ENCODE assay signal across 30 mouse cellular contexts in genomic region chr1:184829897-184830296, GRCm38 (mm10). TPM values are rescaled to one million over a fixed set of nuclear protein-coding genes. Genes with fewer than 3 reads are reported as not detected.
DNase-seq lines count a peak whose midpoint lies in the region; ATAC-seq and TF ChIP-seq lines count a peak whose summit lies in the region.
"Had no signal": no experiment of that assay in that cellular context is flagged by ENCODE, and none has a peak within 500 bp of the region (broad histone marks: within the 10 kb centered on the region; RNA-seq: fewer than 3 reads in every experiment).

No protein-coding gene starts in this region.

- no peaks in the 10 kb centered on the region for H3K27me3 ChIP-seq in heart, embryonic 11.5 days (ENCODE audit: control insufficient read depth, insufficient read depth, low read length)
- H3K27me3 ChIP-seq in lung, embryonic 16.5 days (ENCODE audit: control insufficient read depth, insufficient read depth, low read depth, low read length): no peaks in the 10 kb centered on the region
- H3K27me3 ChIP-seq in lung, postnatal 0 days (replicated peaks; ENCODE audit: insufficient read depth, low read length): no peaks in the 10 kb centered on the region
- no peaks in the 10 kb centered on the region for H3K27me3 ChIP-seq in intestine, embryonic 16.5 days (replicated peaks; ENCODE audit: control insufficient read depth, insufficient read depth, low read length)
- H3K27me3 ChIP-seq in thymus, adult 2 months (ENCODE audit: control insufficient read depth, insufficient read depth, low read length): no peaks in the 10 kb centered on the region
- H3K27me3 ChIP-seq: heart, embryonic 12.5 days; hindbrain, embryonic 13.5 days; limb, embryonic 13.5 days; midbrain, embryonic 12.5 days had no signal

- no peak for TF ChIP-seq POLR2A in thymus, adult 2 months (IDR thresholded peaks at IDR 0.05; ENCODE audit: control insufficient read depth, extremely low read depth, insufficient read depth, low read length, poor library complexity)

- no peak overlapping the region for H3K9ac ChIP-seq in heart, embryonic 11.5 days (ENCODE audit: low read depth, low read length)
- H3K9ac ChIP-seq in lung, embryonic 16.5 days (ENCODE audit: low read length): no peak overlapping the region
- no peak overlapping the region for H3K9ac ChIP-seq in lung, postnatal 0 days (replicated peaks; ENCODE audit: low read depth)
- no peak overlapping the region; the same call in 1 of the 2 replicates for H3K9ac ChIP-seq in intestine, embryonic 16.5 days (ENCODE audit: low read depth, low read length)
- H3K9ac ChIP-seq: heart, embryonic 12.5 days; hindbrain, embryonic 13.5 days; limb, embryonic 13.5 days; liver, embryonic 14.5 days; lung, embryonic 14.5 days; midbrain, embryonic 12.5 days had no signal

- H3K4me1 ChIP-seq in heart, embryonic 11.5 days (ENCODE audit: control insufficient read depth, insufficient read depth, low read length): no peaks in the 10 kb centered on the region
- H3K4me1 ChIP-seq in lung, embryonic 16.5 days (replicated peaks; ENCODE audit: control insufficient read depth, insufficient read depth, low read length): no peaks in the 10 kb centered on the region
- no peaks in the 10 kb centered on the region for H3K4me1 ChIP-seq in lung, postnatal 0 days (ENCODE audit: insufficient read depth, low read depth, low read length)
- H3K4me1 ChIP-seq in intestine, embryonic 16.5 days (ENCODE audit: control insufficient read depth, insufficient read depth, low read length): peaks cover 23% of the 10 kb centered on the region
- no peaks in the 10 kb centered on the region for H3K4me1 ChIP-seq in thymus, adult 2 months (replicated peaks; ENCODE audit: control insufficient read depth, insufficient read depth, low read length)

- H3K9me3 ChIP-seq in heart, embryonic 11.5 days (replicated peaks; ENCODE audit: control insufficient read depth, low read length): no peaks in the 10 kb centered on the region
- no peaks in the 10 kb centered on the region for H3K9me3 ChIP-seq in lung, embryonic 16.5 days (ENCODE audit: control insufficient read depth, low read length)
- H3K9me3 ChIP-seq in lung, postnatal 0 days (ENCODE audit: low read length): no peaks in the 10 kb centered on the region
- no peaks in the 10 kb centered on the region for H3K9me3 ChIP-seq in intestine, embryonic 16.5 days (ENCODE audit: control insufficient read depth, low read length)
- H3K9me3 ChIP-seq: heart, embryonic 12.5 days; hindbrain, embryonic 13.5 days; limb, embryonic 13.5 days; midbrain, embryonic 12.5 days had no signal

- 78% methylated on average over 8 of the region's 8 CpGs for WGBS in heart, embryonic 11.5 days (ENCODE audit: insufficient replicate concordance)
- WGBS in lung, embryonic 16.5 days: 82% methylated on average over 8 of the region's 8 CpGs
- WGBS in lung, postnatal 0 days: 90% methylated on average over 8 of the region's 8 CpGs
- WGBS in intestine, embryonic 16.5 days: 79% methylated on average over 8 of the region's 8 CpGs
- 94% methylated on average over 8 of the region's 8 CpGs for WGBS in thymus, adult 2 months

- TF ChIP-seq EP300 in lung, postnatal 0 days (IDR thresholded peaks at IDR 0.05): no peak

- ATAC-seq in heart, embryonic 11.5 days (replicated peaks; ENCODE audit: insufficient number of reproducible peaks, low FRiP score, low TSS enrichment): no peak
- 0 out of 2 replicates have a peak, but pooled peaks have one; percentile 9 for ATAC-seq in lung, embryonic 16.5 days (ENCODE audit: low read depth)
- no peak for ATAC-seq in lung, postnatal 0 days
- peak; percentile 61 for ATAC-seq in intestine, embryonic 16.5 days
- ATAC-seq: forebrain, embryonic 14.5 days had no signal

- DNase-seq in heart, adult 11 months: peak; percentile 87
- no peak for DNase-seq in lung, postnatal 0 days (ENCODE audit: low spot score)
- peak; percentile 83 for DNase-seq in ZHBTc4 (ENCODE audit: low read depth, low spot score)
- DNase-seq in thymus, adult 2 months: no peak
- DNase-seq in adrenal gland, adult (ENCODE audit: inconsistent age in 2 of 2, low spot score in 1 of 2): no peak
- DNase-seq: cerebellum, adult 8-10 months; cerebellum, postnatal 36 days; gastrocnemius, postnatal 25 days; heart, adult 18-20 months; heart, postnatal 4 days; kidney, adult 18-20 months; kidney, postnatal 4 days; layer of hippocampus, postnatal 36 days; lung, embryonic 14.5 days; lung, postnatal 36 days; retina, postnatal 1 day; right cerebral cortex, postnatal 14 days; thymus, postnatal 25 days had no signal

- no peak overlapping the region for H3K4me2 ChIP-seq in heart, embryonic 11.5 days
- no peak overlapping the region for H3K4me2 ChIP-seq in lung, embryonic 16.5 days (ENCODE audit: low read depth, low read length)
- no peak overlapping the region for H3K4me2 ChIP-seq in lung, postnatal 0 days (replicated peaks; ENCODE audit: low read depth, low read length)
- H3K4me2 ChIP-seq in intestine, embryonic 16.5 days (ENCODE audit: low read depth, low read length): no peak overlapping the region
- H3K4me2 ChIP-seq: heart, embryonic 12.5 days; hindbrain, embryonic 13.5 days; limb, embryonic 13.5 days; lung, embryonic 14.5 days; midbrain, embryonic 12.5 days had no signal

- H3K4me3 ChIP-seq in heart, embryonic 11.5 days (ENCODE audit: low read depth, low read length): no peak overlapping the region
- no peak overlapping the region for H3K4me3 ChIP-seq in lung, embryonic 16.5 days (ENCODE audit: low read length)
- H3K4me3 ChIP-seq in lung, postnatal 0 days (ENCODE audit: low read depth, low read length): no peak overlapping the region
- no peak overlapping the region for H3K4me3 ChIP-seq in intestine, embryonic 16.5 days (ENCODE audit: low read length)
- H3K4me3 ChIP-seq in thymus, adult 2 months (ENCODE audit: control insufficient read depth, insufficient read depth, low read length): no peak overlapping the region
- H3K4me3 ChIP-seq: heart, embryonic 12.5 days; hindbrain, embryonic 13.5 days; limb, embryonic 13.5 days; midbrain, embryonic 12.5 days had no signal

- H3K36me3 ChIP-seq in heart, embryonic 11.5 days (ENCODE audit: control insufficient read depth, insufficient read depth, low read length): peaks cover 16% of the 10 kb centered on the region
- peaks cover 24% of the 10 kb centered on the region for H3K36me3 ChIP-seq in lung, embryonic 16.5 days (ENCODE audit: control insufficient read depth, insufficient read depth, low read length)
- peaks cover 23% of the 10 kb centered on the region for H3K36me3 ChIP-seq in lung, postnatal 0 days (ENCODE audit: insufficient read depth, low read length)
- peaks cover 31% of the 10 kb centered on the region for H3K36me3 ChIP-seq in intestine, embryonic 16.5 days (ENCODE audit: control insufficient read depth, insufficient read depth, low read length)
- H3K36me3 ChIP-seq in thymus, adult 2 months (ENCODE audit: control insufficient read depth, insufficient read depth, low read length): peaks cover 26% of the 10 kb centered on the region

- no peak for TF ChIP-seq CTCF in lung, postnatal 0 days (IDR thresholded peaks at IDR 0.05)
- TF ChIP-seq CTCF in thymus, adult 2 months (IDR thresholded peaks at IDR 0.05; ENCODE audit: borderline replicate concordance, control insufficient read depth, extremely low read depth, insufficient read depth, low read length, poor library complexity): no peak

- no peak overlapping the region for H3K27ac ChIP-seq in heart, embryonic 11.5 days (ENCODE audit: low read depth, low read length)
- H3K27ac ChIP-seq in lung, embryonic 16.5 days (ENCODE audit: low read length): no peak overlapping the region
- no peak overlapping the region for H3K27ac ChIP-seq in lung, postnatal 0 days (ENCODE audit: low read length)
- H3K27ac ChIP-seq in intestine, embryonic 16.5 days (ENCODE audit: low read length): peak overlapping the region; percentile 48; the same call in 1 of the 2 replicates
- no peak overlapping the region for H3K27ac ChIP-seq in thymus, adult 2 months (ENCODE audit: control insufficient read depth, insufficient read depth, low read length)
- H3K27ac ChIP-seq: hindbrain, embryonic 13.5 days; kidney, postnatal 0 days; limb, embryonic 13.5 days; liver, embryonic 14.5 days; midbrain, embryonic 12.5 days had no signal

RNA-seq across cellular contexts. Expression of gene Marc2, which starts 16.4 kb away (rescaled TPM):
- 97.0 and 104 TPM in 2 replicates for polyA plus RNA-seq in heart, embryonic 11.5 days (2014; fragmentation: Nextera tagmentation; extraction: Ambion mirVana)
- polyA plus RNA-seq in lung, embryonic 16.5 days (2015; fragmentation: Nextera tagmentation; extraction: Ambion mirVana): 154 and 166 TPM in 2 replicates
- 213 and 222 TPM in 2 replicates for polyA plus RNA-seq in lung, postnatal 0 days (2015; fragmentation: Nextera tagmentation; extraction: Ambion mirVana)
- 404 and 475 TPM in 2 replicates for polyA plus RNA-seq in intestine, embryonic 16.5 days (2015; fragmentation: Nextera tagmentation; extraction: Ambion mirVana)
- 76.3 and 87.6 TPM in 2 replicates for polyA plus RNA-seq in thymus, adult 2 months (2012; rRNA removed)

RNA-seq across cellular contexts. Expression of gene Marc1, which starts 18.8 kb away (rescaled TPM):
- polyA plus RNA-seq in heart, embryonic 11.5 days (2014; fragmentation: Nextera tagmentation; extraction: Ambion mirVana): 0.07 TPM in 1 of 2 replicates, not detected in the other
- polyA plus RNA-seq in lung, embryonic 16.5 days (2015; fragmentation: Nextera tagmentation; extraction: Ambion mirVana): 0.15 and 0.79 TPM in 2 replicates
- polyA plus RNA-seq in lung, postnatal 0 days (2015; fragmentation: Nextera tagmentation; extraction: Ambion mirVana): 0.11 and 0.13 TPM in 2 replicates
- polyA plus RNA-seq in intestine, embryonic 16.5 days (2015; fragmentation: Nextera tagmentation; extraction: Ambion mirVana): 1.1 and 1.5 TPM in 2 replicates
- 5.2 and 6.2 TPM in 2 replicates for polyA plus RNA-seq in thymus, adult 2 months (2012; rRNA removed)
- polyA plus RNA-seq: embryonic facial prominence, embryonic 11.5 days; forebrain, embryonic 14.5 days; heart, postnatal 0 days; lung, embryonic 14.5 days had no signal

RNA-seq across cellular contexts. Expression of gene C130074G19Rik, which starts 53.1 kb away (rescaled TPM):
- polyA plus RNA-seq in heart, embryonic 11.5 days (2014; fragmentation: Nextera tagmentation; extraction: Ambion mirVana): 0.37 and 0.60 TPM in 2 replicates
- 2.6 and 3.0 TPM in 2 replicates for polyA plus RNA-seq in lung, embryonic 16.5 days (2015; fragmentation: Nextera tagmentation; extraction: Ambion mirVana)
- 4.0 and 4.6 TPM in 2 replicates for polyA plus RNA-seq in lung, postnatal 0 days (2015; fragmentation: Nextera tagmentation; extraction: Ambion mirVana)
- 1.8 and 2.0 TPM in 2 replicates for polyA plus RNA-seq in intestine, embryonic 16.5 days (2015; fragmentation: Nextera tagmentation; extraction: Ambion mirVana)
- polyA plus RNA-seq in thymus, adult 2 months (2012; rRNA removed): 3.2 and 3.7 TPM in 2 replicates

Comparison
In these comparisons a context has a peak if more than half of its experiments do, and no peak if none do; other contexts are left out.
1. ATAC-seq: peak in lung, embryonic 16.5 days (single experiment) and intestine, embryonic 16.5 days (single experiment); none in heart, embryonic 11.5 days (single experiment) and lung, postnatal 0 days (single experiment).
2. DNase-seq: peak in heart, adult 11 months (single experiment) and ZHBTc4 (single experiment); none in lung, postnatal 0 days (single experiment), thymus, adult 2 months (single experiment) and adrenal gland, adult (0 of 2).